Mouse (Mus musculus): Measurements from ENCODE around the gene 1700025C18Rik. TPM values are rescaled to one million over a fixed set of nuclear protein-coding genes. Genes with fewer than 3 reads are reported as not detected.

Gene 1700025C18Rik
- polyA plus RNA-seq, 1 experiment from 2014 or later = not detected

- no peak for DNase-seq (ENCODE audit: low spot score)
These were observed 11.9 kb downstream of the 1700025C18Rik start for GRCm38 (mm10) chr2:165078605-165079004.

- DNase-seq (ENCODE audit: low spot score) = no peak
These were observed 12.5 kb downstream of the 1700025C18Rik start for GRCm38 (mm10) chr2:165078045-165078444.

- no peak for DNase-seq (ENCODE audit: low spot score)
These were observed 13.5 kb downstream of the 1700025C18Rik start for GRCm38 (mm10) chr2:165077055-165077454.

GRCm38 (mm10) chr2:165074937-165075336 lies 15.6 kb downstream of the 1700025C18Rik start:
- peak; percentile 64 for DNase-seq (ENCODE audit: low spot score)

GRCm38 (mm10) chr2:165074081-165074884 lies 16.3 kb downstream of the 1700025C18Rik start:
- no peak for DNase-seq (ENCODE audit: low spot score)

GRCm38 (mm10) chr2:165073381-165073781 lies 17.2 kb downstream of the 1700025C18Rik start:
- DNase-seq (ENCODE audit: low spot score) = no peak

- DNase-seq (ENCODE audit: low spot score) = peak; percentile 27
These were observed 20.3 kb downstream of the 1700025C18Rik start for GRCm38 (mm10) chr2:165070096-165070816.

- DNase-seq (ENCODE audit: low spot score) = no peak
These were observed 21.7 kb downstream of the 1700025C18Rik start for GRCm38 (mm10) chr2:165068806-165069205.

GRCm38 (mm10) chr2:165064489-165064888 lies 26.1 kb downstream of the 1700025C18Rik start:
- DNase-seq (ENCODE audit: low spot score) = no peak

- no peak for DNase-seq (ENCODE audit: low spot score)
These were observed 28.7 kb downstream of the 1700025C18Rik start for GRCm38 (mm10) chr2:165061638-165062433.

GRCm38 (mm10) chr2:165059961-165060360 lies 30.6 kb downstream of the 1700025C18Rik start:
- no peak for DNase-seq (ENCODE audit: low spot score)

GRCm38 (mm10) chr2:165056377-165057085 lies 34.0 kb downstream of the 1700025C18Rik start:
- DNase-seq (ENCODE audit: low spot score) = no peak

- DNase-seq (ENCODE audit: low spot score) = no peak
These were observed 34.6 kb downstream of the 1700025C18Rik start for GRCm38 (mm10) chr2:165055905-165056304.

- DNase-seq (ENCODE audit: low spot score) = peak; percentile 15
These were observed 35.4 kb downstream of the 1700025C18Rik start, which contains the start of gene Cd40 for GRCm38 (mm10) chr2:165054888-165055852. Cd40 (plus strand) TSS chr2:165055627.

GRCm38 (mm10) chr2:165051566-165051965 lies 39.0 kb downstream of the 1700025C18Rik start:
- DNase-seq (ENCODE audit: low spot score) = no peak

- no peak for DNase-seq (ENCODE audit: low spot score)
These were observed 39.6 kb downstream of the 1700025C18Rik start for GRCm38 (mm10) chr2:165050826-165051548.

GRCm38 (mm10) chr2:165049044-165049443 lies 41.5 kb downstream of the 1700025C18Rik start:
- DNase-seq (ENCODE audit: low spot score) = no peak

GRCm38 (mm10) chr2:165043729-165044128 lies 46.8 kb downstream of the 1700025C18Rik start:
- no peak for DNase-seq (ENCODE audit: low spot score)

- DNase-seq (ENCODE audit: low spot score) = no peak
These were observed 47.4 kb downstream of the 1700025C18Rik start for GRCm38 (mm10) chr2:165043090-165043636.

Data from thymus, postnatal 0 days (tissue).